Mouse (Mus musculus) bone marrow, adult 2 months (tissue): ENCODE data around the gene Pecam1.

Source experiments
- CTCF ChIP-seq: fragments of 200-500 bp; IDR thresholded peaks from 2 replicates; pipeline ENCODE4 v1.5.1; 2011; ENCODE audit warnings: low read length, control low read depth; ENCODE audit not compliant: control insufficient read depth, insufficient read depth
- POLR2A ChIP-seq: fragments of 200-500 bp; IDR thresholded peaks from 2 replicates; pipeline ENCODE4 v1.6.1; 2011; ENCODE audit warnings: low read depth, mild to moderate bottlenecking, control low read depth, low read length, borderline replicate concordance; ENCODE audit not compliant: control insufficient read depth

- TF ChIP-seq POLR2A: no peak
- no peak for TF ChIP-seq CTCF
Measured at GRCm38 (mm10) chr11:106614339-106614645, 136.1 kb downstream of the Pecam1 start.
